Mouse (Mus musculus) testis, adult 2 months (tissue): ENCODE results near the gene Llgl2.

Experiments used
- CTCF ChIP-seq: fragments of 200-500 bp; IDR thresholded peaks from 2 replicates; pipeline ENCODE4 v1.5.1; 2012; ENCODE audit warnings: low read depth, mild to moderate bottlenecking, inconsistent platforms, low read length, moderate library complexity; ENCODE audit not compliant: control insufficient read depth, insufficient read depth, insufficient replicate concordance
- POLR2A ChIP-seq: fragments of 200-500 bp; IDR thresholded peaks from 2 replicates; pipeline ENCODE4 v1.6.1; 2012; ENCODE audit warnings: low read depth, mild to moderate bottlenecking, inconsistent platforms, low read length, moderate library complexity; ENCODE audit not compliant: control insufficient read depth

GRCm38 (mm10) chr11:115884361-115884760 lies 60.5 kb downstream of the Llgl2 start:
- TF ChIP-seq CTCF: no peak
- TF ChIP-seq POLR2A: no peak
